Mouse (Mus musculus): Measurements from ENCODE around the gene Ankrd44. TPM values are rescaled to one million over a fixed set of nuclear protein-coding genes. Genes with fewer than 3 reads are reported as not detected.

Ankrd44 gene
- total RNA-seq, 2 experiments from 2014 or later = 19.9 to 23.5 TPM

DNA sequence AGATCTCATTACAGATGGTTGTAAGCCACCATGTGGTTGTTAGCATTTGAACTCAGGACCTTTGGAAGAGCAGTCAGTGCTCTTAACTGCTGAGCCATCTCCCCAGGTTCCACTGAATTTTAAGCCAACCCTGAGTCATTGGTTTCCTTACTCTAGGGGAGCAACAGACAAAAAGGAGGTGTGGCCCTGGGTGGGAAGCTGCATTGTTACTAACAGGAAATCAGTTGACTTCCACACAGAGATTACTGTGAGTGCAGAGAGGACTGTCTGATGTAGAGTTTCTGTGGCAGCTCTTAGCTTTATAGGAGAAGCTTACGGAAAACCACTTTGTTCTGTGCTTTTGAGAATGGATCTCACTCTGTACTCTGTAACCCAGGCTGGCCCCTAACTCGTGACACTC, 8.7 kb upstream of the Ankrd44 start:
- H3K27ac ChIP-seq = no peak overlapping the region
- TF ChIP-seq CTCF (IDR thresholded peaks at IDR 0.05) = no peak
- DNase-seq (ENCODE audit: extremely low spot score in 1 of 2, low spot score in 2 of 2) = no peak
- no peak overlapping the region for H3K4me3 ChIP-seq
- intact Hi-C loops (cut with DNase I) = no loop called here

DNA sequence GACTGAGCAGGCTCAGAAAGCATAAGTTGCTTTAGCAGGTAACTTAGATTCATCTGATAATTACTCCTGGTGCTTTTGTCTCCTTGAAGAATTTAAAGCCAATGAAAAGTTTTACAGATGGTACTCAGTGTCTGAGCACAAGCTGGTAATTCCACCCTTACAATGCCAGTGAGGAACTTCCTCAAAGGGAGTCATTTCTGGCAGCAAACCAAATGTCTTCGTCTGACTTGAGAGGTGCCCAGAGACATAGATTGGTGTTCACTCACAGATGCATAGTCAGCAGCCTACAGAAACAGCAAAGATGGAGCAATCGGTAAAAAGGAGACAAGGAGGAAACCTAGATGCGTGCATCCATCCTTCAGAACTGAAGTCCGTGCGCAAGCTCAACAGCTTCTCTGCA, 7.5 kb upstream of the Ankrd44 start:
- intact Hi-C loops (cut with DNase I) = no loop called here
- no peak for TF ChIP-seq CTCF (IDR thresholded peaks at IDR 0.05)
- DNase-seq (ENCODE audit: extremely low spot score in 1 of 2, low spot score in 2 of 2) = no peak
- no peak overlapping the region for H3K27ac ChIP-seq
- no peak overlapping the region for H3K4me3 ChIP-seq

DNA sequence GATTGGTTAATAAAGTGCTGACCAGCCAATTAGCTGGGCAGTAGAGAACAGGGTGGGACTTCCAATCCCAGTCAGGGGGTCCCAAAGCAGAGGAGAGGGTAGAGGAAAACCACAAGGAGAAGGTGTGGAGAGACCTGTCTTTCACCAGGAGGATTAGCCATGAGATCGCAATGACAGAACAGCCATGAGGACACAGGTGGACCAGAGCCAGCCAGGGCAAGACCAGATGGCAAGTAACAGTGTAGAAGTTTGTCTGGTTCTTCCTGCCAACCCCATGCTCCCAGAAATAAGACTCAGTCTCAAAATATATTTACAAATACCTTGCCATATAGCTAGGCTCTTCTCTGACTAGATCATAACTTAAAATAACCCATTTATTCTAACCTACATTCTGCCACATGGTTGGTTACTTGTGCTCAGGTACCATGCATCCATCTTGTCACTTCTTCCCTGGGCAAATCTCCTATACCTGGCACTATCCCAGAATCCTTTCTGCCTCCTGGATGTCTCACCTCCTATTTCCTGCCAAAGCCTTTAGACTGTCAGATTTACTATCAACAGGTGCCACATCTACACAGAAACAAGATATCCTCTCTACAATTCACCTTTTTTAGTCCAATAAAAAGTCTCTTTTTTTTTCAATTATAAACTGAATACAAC, 6.4 kb upstream of the Ankrd44 start:
- intact Hi-C loops (cut with DNase I) = no loop called here
- Histone ChIP-seq H3K27ac (no peak overlapping the region), H3K4me3 (no peak overlapping the region)
- no peak for TF ChIP-seq CTCF (IDR thresholded peaks at IDR 0.05)
- DNase-seq (ENCODE audit: extremely low spot score in 1 of 2, low spot score in 2 of 2) = no peak

DNA sequence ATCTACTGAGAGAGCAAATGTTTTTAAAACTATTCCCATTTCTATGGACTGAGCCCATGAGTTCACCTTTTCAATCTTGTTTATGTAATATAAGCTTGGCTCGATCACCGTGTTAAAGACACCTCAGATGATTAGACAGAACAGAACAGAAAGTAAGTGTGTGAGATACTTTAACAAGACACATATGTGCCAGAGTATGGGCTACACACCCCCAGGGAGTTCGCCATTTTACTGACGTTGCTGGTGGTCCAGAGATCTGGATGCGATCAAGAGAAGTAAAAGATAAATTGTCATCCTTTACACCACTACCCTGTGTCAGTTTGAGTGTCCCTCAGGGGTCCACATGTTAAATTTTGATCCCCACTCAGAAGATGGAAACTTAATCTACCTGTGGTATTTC, 5.0 kb upstream of the Ankrd44 start:
- intact Hi-C loops (cut with DNase I) = no loop called here
- Histone ChIP-seq H3K4me3 (no peak overlapping the region), H3K27ac (no peak overlapping the region)
- no peak for TF ChIP-seq CTCF (IDR thresholded peaks at IDR 0.05)
- DNase-seq (ENCODE audit: extremely low spot score in 1 of 2, low spot score in 2 of 2) = no peak

DNA sequence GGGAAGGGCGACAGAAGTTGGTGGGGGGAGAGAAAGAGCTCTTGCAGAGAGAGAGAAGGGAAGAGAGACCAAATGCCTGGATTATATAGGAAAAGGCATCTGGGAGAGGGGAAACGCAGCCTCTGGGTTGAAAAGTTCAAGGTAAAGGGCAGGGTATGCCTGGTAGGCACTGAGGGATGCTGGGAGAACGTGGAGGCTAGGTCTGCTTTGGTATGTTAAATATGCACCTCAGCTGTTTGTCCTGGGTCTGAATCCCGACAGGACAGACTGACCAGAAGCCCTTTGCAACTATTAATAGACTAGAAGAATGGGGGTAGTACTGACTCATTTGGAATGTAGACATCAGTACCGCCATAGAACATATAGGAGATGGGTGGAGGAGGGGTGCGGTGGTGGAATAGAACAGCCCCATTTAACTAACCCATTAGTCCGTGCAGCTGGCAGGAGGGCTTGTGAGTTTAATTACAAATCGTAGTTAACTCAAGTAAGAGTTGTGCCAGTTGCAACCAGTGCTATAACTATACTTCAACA, 4.5 kb upstream of the Ankrd44 start:
- intact Hi-C loops (cut with DNase I) = no loop called here
- no peak overlapping the region for H3K27ac ChIP-seq
- no peak overlapping the region for H3K4me3 ChIP-seq
- no peak for DNase-seq (ENCODE audit: extremely low spot score in 1 of 2, low spot score in 2 of 2)
- no peak for TF ChIP-seq CTCF (IDR thresholded peaks at IDR 0.05)

DNA sequence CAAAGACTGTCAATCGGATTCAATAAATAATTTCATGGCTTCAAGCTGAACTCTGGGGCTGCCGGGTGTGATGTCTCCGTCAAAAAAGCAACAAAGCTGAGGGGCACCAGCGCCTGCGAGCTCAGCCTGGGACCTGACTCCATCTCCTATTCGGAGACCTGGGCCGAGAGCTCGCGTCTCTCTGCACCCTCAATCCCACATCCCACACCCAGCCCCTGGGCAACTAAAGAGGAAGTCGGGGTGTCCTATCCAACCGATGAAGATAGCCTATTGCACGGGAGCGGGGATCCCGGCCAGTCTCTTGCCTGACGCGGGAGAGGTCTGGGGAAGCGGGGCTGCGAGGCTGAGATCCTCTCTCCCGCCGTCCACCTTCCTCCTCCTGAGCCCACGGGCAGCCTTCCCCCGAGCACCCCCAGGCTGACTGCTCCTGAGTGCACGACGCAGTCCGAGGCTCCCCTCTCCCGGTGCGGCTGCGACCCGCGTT, 694 bp downstream of the Ankrd44 start:
- peak; percentile 19 to 23 for DNase-seq (ENCODE audit: extremely low spot score in 1 of 2, low spot score in 2 of 2)
- Histone ChIP-seq H3K27ac (peak overlapping the region; percentile 84), H3K4me3 (peak overlapping the region; percentile 94)
- no peak for TF ChIP-seq CTCF (IDR thresholded peaks at IDR 0.05)
- intact Hi-C loops (cut with DNase I) = loop anchor here (2.0 to 5.0 kb wide), 2 partner anchors 168 to 259 kb away; no protein-coding TSS in a partner anchor

DNA sequence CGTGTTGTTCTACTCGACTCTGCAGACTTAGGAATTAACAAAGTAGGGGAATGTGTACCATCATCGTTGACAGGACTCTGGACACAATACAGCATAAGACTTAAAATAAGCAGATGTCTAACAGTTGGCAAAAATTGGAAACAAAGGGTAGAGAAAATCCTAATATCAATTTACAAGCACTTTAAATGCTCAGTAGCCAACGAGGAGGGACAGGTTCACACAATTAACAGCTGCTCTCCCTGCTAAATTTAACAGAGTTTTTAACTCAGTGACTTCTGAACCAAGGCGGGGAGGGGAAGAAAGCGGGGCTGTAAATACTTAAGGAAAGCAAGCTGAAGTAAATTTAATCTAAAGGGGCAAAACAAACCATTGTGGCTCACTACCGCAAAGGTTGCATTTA, 1.4 kb downstream of the Ankrd44 start:
- no peak for DNase-seq (ENCODE audit: extremely low spot score in 1 of 2, low spot score in 2 of 2)
- no peak overlapping the region for H3K4me3 ChIP-seq
- H3K27ac ChIP-seq = no peak overlapping the region
- intact Hi-C loops (cut with DNase I) = loop anchor here (2.0 to 5.0 kb wide), 2 partner anchors 167 to 258 kb away; no protein-coding TSS in a partner anchor
- TF ChIP-seq CTCF (IDR thresholded peaks at IDR 0.05) = no peak

DNA sequence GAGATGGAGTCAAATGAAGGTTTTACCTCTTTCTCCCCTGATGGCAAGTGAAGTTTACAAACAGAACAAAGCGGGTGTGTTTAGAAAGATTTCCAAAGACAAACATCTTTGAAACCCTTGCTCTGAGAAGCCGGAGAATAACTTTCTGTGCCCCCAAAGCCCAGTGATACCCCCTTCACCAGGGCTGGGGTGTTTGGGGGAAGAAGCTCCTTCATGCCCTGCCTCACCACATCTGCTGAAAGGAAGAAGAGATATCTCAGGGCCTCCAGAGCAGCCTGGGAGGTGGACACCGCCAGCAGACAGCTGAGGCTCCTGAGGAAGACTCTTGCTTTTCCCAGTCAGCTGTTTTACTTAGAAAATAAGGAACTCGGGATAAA, 1.9 kb downstream of the Ankrd44 start:
- Histone ChIP-seq H3K27ac (no peak overlapping the region), H3K4me3 (no peak overlapping the region)
- TF ChIP-seq CTCF (IDR thresholded peaks at IDR 0.05) = no peak
- intact Hi-C loops (cut with DNase I) = loop anchor here (2.0 kb wide), 1 partner anchor 257 kb away; no protein-coding TSS in a partner anchor
- no peak for DNase-seq (ENCODE audit: extremely low spot score in 1 of 2, low spot score in 2 of 2)

DNA sequence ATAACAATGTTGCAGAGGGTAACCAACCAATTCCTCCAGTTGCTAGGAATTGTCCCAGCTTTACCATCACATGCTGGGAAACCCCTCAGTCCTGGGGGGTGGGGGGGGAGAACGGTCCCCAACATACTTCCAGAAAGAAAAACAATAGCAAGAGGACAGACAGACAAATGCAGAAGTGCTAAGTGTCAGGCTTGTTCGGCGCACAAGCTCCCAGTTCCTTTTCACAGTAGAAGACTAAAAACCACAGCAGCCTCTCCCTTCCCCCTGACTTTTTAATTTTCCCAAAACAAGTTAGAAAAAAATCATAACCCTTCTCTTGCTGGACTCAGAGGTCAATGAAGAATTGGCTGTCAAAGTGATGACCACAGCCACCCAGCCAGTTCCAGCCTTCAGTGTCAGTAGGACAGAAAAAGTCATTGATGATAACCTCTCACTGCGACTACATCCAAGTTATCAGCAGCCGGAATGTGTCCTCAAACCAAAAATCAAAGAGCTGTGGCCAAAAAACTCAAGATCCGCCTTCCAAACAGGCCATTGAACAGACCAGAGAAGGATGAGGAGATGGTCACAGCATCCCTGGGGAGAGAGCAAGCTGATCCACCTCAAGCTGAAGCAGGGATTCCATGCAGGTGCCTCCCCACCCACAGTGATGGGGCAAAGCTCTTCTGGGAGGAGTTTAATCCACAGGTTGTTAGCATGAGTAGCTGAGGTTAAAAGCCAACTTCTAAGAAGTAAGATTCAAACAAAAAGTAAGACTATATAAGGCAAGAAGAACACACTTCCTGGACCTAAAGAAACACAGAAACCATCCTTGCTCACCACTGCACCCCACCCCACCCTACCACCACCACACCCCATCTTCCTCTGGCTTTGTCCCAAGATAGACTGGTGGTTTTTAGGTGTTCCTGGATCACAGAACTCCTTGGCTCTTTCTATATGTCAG, 2.5 kb downstream of the Ankrd44 start:
- no peak for DNase-seq (ENCODE audit: extremely low spot score in 1 of 2, low spot score in 2 of 2)
- no peak for TF ChIP-seq CTCF (IDR thresholded peaks at IDR 0.05)
- no peak overlapping the region for H3K4me3 ChIP-seq
- intact Hi-C loops (cut with DNase I) = loop anchor here (2.0 kb wide), 1 partner anchor 257 kb away; no protein-coding TSS in a partner anchor
- no peak overlapping the region for H3K27ac ChIP-seq

DNA sequence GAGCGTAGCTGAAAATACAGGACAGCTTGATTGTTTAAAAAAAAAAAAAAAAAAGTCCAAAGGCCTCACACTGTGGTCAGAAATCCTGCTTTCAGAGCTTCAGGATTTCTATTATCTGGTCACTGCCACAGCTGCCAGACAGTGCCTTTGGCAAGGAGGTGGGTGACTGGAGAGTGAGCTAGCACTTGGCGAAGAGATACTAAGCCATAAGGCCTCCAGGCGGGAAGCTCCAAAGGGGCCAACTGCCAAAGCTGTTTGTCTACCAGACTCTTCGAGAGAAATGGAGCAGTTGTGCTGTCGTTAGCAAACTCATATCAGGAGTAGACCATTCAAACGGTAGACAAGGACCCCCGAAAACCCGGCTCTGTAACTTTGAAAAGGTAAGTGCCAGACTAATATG, 3.5 kb downstream of the Ankrd44 start:
- intact Hi-C loops (cut with DNase I) = no loop called here
- TF ChIP-seq CTCF (IDR thresholded peaks at IDR 0.05) = no peak
- Histone ChIP-seq H3K27ac (no peak overlapping the region), H3K4me3 (no peak overlapping the region)
- no peak for DNase-seq (ENCODE audit: extremely low spot score in 1 of 2, low spot score in 2 of 2)

DNA sequence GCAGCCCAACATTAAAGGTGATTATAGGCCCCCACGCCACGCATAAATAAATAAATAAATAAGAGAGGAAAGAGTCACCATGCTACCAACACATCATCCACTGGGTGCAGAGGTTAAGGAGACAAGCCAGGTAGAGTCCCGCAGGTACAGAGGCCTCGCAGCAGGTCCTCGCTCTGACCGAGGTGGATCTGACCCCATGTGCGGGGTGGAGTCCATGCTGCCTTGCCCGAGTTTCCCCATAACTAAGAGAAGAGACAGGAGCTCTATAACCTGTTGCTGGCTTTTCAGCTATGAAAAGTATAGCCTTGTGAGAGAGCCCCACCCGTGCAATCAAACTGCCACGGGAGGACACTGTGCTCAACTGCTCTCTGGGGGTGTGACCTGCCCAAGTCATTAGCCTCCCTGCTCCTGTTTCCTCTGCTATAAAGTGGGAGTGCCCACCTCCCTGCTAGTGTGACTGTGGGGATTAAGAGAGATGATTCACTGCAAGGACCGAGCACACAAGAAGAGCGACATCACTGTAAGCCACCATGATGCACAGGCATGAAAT, 4.1 kb downstream of the Ankrd44 start:
- Histone ChIP-seq H3K4me3 (no peak overlapping the region), H3K27ac (no peak overlapping the region)
- no peak for TF ChIP-seq CTCF (IDR thresholded peaks at IDR 0.05)
- DNase-seq (ENCODE audit: extremely low spot score in 1 of 2, low spot score in 2 of 2) = no peak
- intact Hi-C loops (cut with DNase I) = no loop called here

DNA sequence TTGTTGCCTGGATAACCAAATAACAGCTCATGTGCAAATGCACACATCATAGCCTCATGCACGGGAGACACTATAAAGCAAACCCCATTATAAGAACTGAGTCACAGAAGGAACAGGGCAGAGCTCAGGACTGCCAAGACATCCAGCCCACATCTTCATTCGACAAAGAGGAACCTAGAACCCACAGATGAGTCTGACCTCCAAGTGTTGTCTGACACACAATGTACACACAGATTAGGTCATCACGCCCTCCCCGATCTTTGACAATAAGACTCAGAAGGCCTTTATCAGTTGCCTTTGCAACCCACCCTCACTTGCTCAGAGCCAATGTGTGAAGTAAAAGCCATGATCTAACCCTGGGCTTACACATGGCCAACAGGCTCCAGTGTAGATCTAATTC, 6.1 kb downstream of the Ankrd44 start:
- no peak for DNase-seq (ENCODE audit: extremely low spot score in 1 of 2, low spot score in 2 of 2)
- no peak for TF ChIP-seq CTCF (IDR thresholded peaks at IDR 0.05)
- intact Hi-C loops (cut with DNase I) = no loop called here
- no peak overlapping the region for H3K27ac ChIP-seq
- H3K4me3 ChIP-seq = no peak overlapping the region
